Mouse (Mus musculus) regulatory T cell (primary cell): ENCODE data around the gene Emb.
"Not testable (repeated sequence)": the region's sequence is repeated elsewhere in the genome, so short reads cannot be mapped to it uniquely, and the experiment has no call there.

Experiments used
- in situ Hi-C: fragments of 300-600 bp; cut with MboI, MseI; formaldehyde crosslinking; loops from one replicate; pipeline ENCODE4 v1.15.1; 2025; ENCODE audit warnings: high pct_unique_total_duplicates

Gene Emb

GRCm38 (mm10) chr13:117208236-117208635, at the start of gene Emb:
Gene Emb, plus strand, starts transcription at chr13:117208536.
- in situ Hi-C loops = loop anchor here (5.0 to 25.0 kb wide), 2 partner anchors 79 to 1179 kb away; partner anchors contain the start of genes B430218F22Rik and Mrps30

- in situ Hi-C loops = no loop called here
These were observed 44.4 kb upstream of the Emb start for GRCm38 (mm10) chr13:117163906-117164305.

GRCm38 (mm10) chr13:117165071-117165470, 43.3 kb upstream of the Emb start:
- in situ Hi-C loops = no loop called here

GRCm38 (mm10) chr13:117180912-117181311, 27.4 kb upstream of the Emb start:
- in situ Hi-C loops = not testable (repeated sequence)

GRCm38 (mm10) chr13:117183288-117183687, 25.0 kb upstream of the Emb start:
- in situ Hi-C loops = no loop called here

GRCm38 (mm10) chr13:117185329-117185728, 23.0 kb upstream of the Emb start:
- in situ Hi-C loops = no loop called here

GRCm38 (mm10) chr13:117192161-117192560, 16.2 kb upstream of the Emb start:
- in situ Hi-C loops = no loop called here

GRCm38 (mm10) chr13:117193422-117193983, 14.8 kb upstream of the Emb start:
- in situ Hi-C loops = no loop called here

GRCm38 (mm10) chr13:117195569-117196495, 12.5 kb upstream of the Emb start:
- in situ Hi-C loops = no loop called here

- in situ Hi-C loops = no loop called here
These were observed 10.7 kb upstream of the Emb start for GRCm38 (mm10) chr13:117197666-117198065.

GRCm38 (mm10) chr13:117198402-117199083, 9.8 kb upstream of the Emb start:
- in situ Hi-C loops = no loop called here

GRCm38 (mm10) chr13:117202755-117203471, 5.4 kb upstream of the Emb start:
- in situ Hi-C loops = loop anchor here (5.0 to 25.0 kb wide), 2 partner anchors 34 to 1184 kb away; partner anchors contain the start of genes B430218F22Rik and Mrps30

GRCm38 (mm10) chr13:117204685-117205084, 3.7 kb upstream of the Emb start:
- in situ Hi-C loops = loop anchor here (5.0 to 25.0 kb wide), 3 partner anchors 33 to 1183 kb away; partner anchors contain the start of genes B430218F22Rik and Mrps30

- in situ Hi-C loops = loop anchor here (5.0 to 25.0 kb wide), 2 partner anchors 81 to 1181 kb away; partner anchors contain the start of genes B430218F22Rik and Mrps30
These were observed 2.3 kb upstream of the Emb start for GRCm38 (mm10) chr13:117206066-117206465.

- in situ Hi-C loops = loop anchor here (10.0 to 25.0 kb wide), 2 partner anchors 187 to 1176 kb away; partner anchors contain the start of genes B430218F22Rik, Mrps30 and Parp8
These were observed 3.1 kb downstream of the Emb start for GRCm38 (mm10) chr13:117211386-117211875.

GRCm38 (mm10) chr13:117215481-117215880, 7.1 kb downstream of the Emb start:
- in situ Hi-C loops = loop anchor here (10.0 to 25.0 kb wide), 2 partner anchors 191 to 1172 kb away; partner anchors contain the start of genes B430218F22Rik, Mrps30 and Parp8

- in situ Hi-C loops = loop anchor here (10.0 to 25.0 kb wide), 2 partner anchors 191 to 1171 kb away; partner anchors contain the start of genes B430218F22Rik, Mrps30 and Parp8
These were observed 7.8 kb downstream of the Emb start for GRCm38 (mm10) chr13:117216126-117216525.

- in situ Hi-C loops = loop anchor here (10.0 to 25.0 kb wide), 2 partner anchors 192 to 1170 kb away; partner anchors contain the start of genes B430218F22Rik, Mrps30 and Parp8
These were observed 8.5 kb downstream of the Emb start for GRCm38 (mm10) chr13:117216752-117217363.

GRCm38 (mm10) chr13:117217621-117218020, 9.3 kb downstream of the Emb start:
- in situ Hi-C loops = loop anchor here (10.0 to 25.0 kb wide), 2 partner anchors 193 to 1170 kb away; partner anchors contain the start of genes B430218F22Rik, Mrps30 and Parp8

GRCm38 (mm10) chr13:117218092-117218491, 9.8 kb downstream of the Emb start:
- in situ Hi-C loops = loop anchor here (10.0 to 25.0 kb wide), 2 partner anchors 193 to 1169 kb away; partner anchors contain the start of genes B430218F22Rik, Mrps30 and Parp8
